Mouse (Mus musculus) midbrain, postnatal 0 days (tissue): ENCODE data around the gene Krtap28-13. TPM values are rescaled to one million over a fixed set of nuclear protein-coding genes. Genes with fewer than 3 reads are reported as not detected.

Experiments
- ATAC-seq: fragments of 200-750 bp; cut with Nextera tagmentation; 2 replicates; pipeline ENCODE4 v1.8.0; 2017; ENCODE audit warnings: moderate number of reproducible peaks, mild to moderate bottlenecking, moderate TSS enrichment, moderate library complexity; ENCODE audit not compliant: low FRiP score
- DNase-seq: peaks from one replicate; pipeline ENCODE4 v3.0.0-alpha.2; 2015; ENCODE audit warnings: low spot score
- H3K27ac ChIP-seq: fragments of 300-500 bp; sonication (generic); 2 replicates; pipeline ENCODE4 v1.5.1; 2014; ENCODE audit warnings: low read depth, mild to moderate bottlenecking, low read length, mixed read lengths
- H3K27me3 ChIP-seq: fragments of 300-500 bp; sonication (generic); 2 replicates; pipeline ENCODE4 v1.6.1; 2014; ENCODE audit warnings: low read length, control low read depth, mixed read lengths; ENCODE audit not compliant: insufficient read depth
- H3K36me3 ChIP-seq: fragments of 300-500 bp; sonication (generic); 2 replicates; pipeline ENCODE4 v1.6.1; 2014; ENCODE audit warnings: low read length, control low read depth, mixed read lengths; ENCODE audit not compliant: insufficient read depth
- H3K4me1 ChIP-seq: fragments of 300-500 bp; sonication (generic); 2 replicates; pipeline ENCODE4 v1.6.1; 2014; ENCODE audit warnings: mild to moderate bottlenecking, control low read depth, antibody characterized with exemption, low read length, mixed read lengths; ENCODE audit not compliant: insufficient read depth
- H3K4me2 ChIP-seq: fragments of 300-500 bp; sonication (generic); 2 replicates; pipeline ENCODE4 v1.6.1; 2014; ENCODE audit warnings: low read depth, mild to moderate bottlenecking, low read length, mixed read lengths; ENCODE audit not compliant: poor library complexity, severe bottlenecking
- H3K4me3 ChIP-seq: fragments of 300-500 bp; sonication (generic); 2 replicates; pipeline ENCODE4 v1.5.1; 2014; ENCODE audit warnings: low read depth, mild to moderate bottlenecking, low read length, moderate library complexity
- H3K9ac ChIP-seq: fragments of 300-500 bp; sonication (generic); replicated peaks from 2 replicates; pipeline ENCODE4 v1.6.1; 2014; ENCODE audit warnings: mild to moderate bottlenecking, low read length, moderate library complexity, mixed read lengths; ENCODE audit not compliant: poor library complexity, severe bottlenecking
- H3K9me3 ChIP-seq: fragments of 300-500 bp; sonication (generic); 2 replicates; pipeline ENCODE4 v1.6.1; 2016; ENCODE audit warnings: low read length, control low read depth
- CTCF ChIP-seq: IDR thresholded peaks from 2 replicates; pipeline ENCODE4 v1.5.1; 2016; ENCODE audit warnings: antibody characterized with exemption, mild to moderate bottlenecking
- WGBS: fragments of 180-500 bp; shearing (Covaris S2); extraction: QIAGEN DNeasy Blood & Tissue Kit; methylation state at CpG from one replicate; pipeline ENCODE4 v1.1.7; 2014; 5-methylcytosine and 5-hydroxymethylcytosine counted together
- polyA plus RNA-seq: library from polyadenylated mRNA; unstranded; fragments of >200 nt; fragmentation: Nextera tagmentation; extraction: Ambion mirVana; gene quantifications from 2 replicates; pipeline ENCODE4 v1.2.1, GENCODE M21; 2015
- total RNA-seq: library from RNA; depleted of rRNA; stranded (reverse); fragments of >200 nt; gene quantifications from 2 replicates; pipeline ENCODE4 v1.2.3, GENCODE M21; 2014; rRNA removed

Gene Krtap28-13
- total and polyA plus RNA-seq, 2 experiments from 2014 or later = not detected

DNA sequence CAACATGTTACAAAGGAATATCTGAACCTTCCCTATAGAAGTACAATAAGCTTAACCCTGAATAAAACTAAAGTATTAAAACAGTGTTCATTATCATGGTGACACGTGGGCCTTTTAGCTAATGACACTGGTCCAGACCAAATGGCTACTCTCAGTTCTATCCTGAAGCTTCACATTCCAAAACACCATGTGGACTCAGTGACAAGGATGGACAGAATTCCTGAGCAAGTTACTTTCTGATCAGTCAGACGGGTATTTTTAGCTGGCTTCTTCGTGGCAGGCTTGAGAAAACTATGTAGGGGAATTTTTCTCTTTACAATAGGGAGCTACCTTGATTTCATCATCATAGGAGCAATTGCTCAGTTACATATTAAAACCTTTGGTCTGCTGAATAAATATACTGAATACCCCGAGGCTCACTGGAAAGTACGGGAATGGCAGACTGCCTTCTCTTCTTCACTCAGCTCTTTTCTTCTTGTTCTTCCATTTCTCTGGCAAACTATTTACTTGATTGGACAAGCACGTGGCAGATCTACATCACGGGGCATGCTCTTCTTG lies 38.9 kb downstream of the Krtap28-13 start:
- no peak for TF ChIP-seq CTCF
- ATAC-seq (no peak), DNase-seq (no peak)
- no peak overlapping the region for H3K27ac ChIP-seq
- no peaks in the 10 kb centered on the region for H3K36me3 ChIP-seq
- H3K27me3 ChIP-seq = no peaks in the 10 kb centered on the region
- H3K4me2 ChIP-seq = no peak overlapping the region
- no peak overlapping the region for H3K4me3 ChIP-seq
- no peaks in the 10 kb centered on the region for H3K9me3 ChIP-seq
- no peaks in the 10 kb centered on the region for H3K4me1 ChIP-seq
- H3K9ac ChIP-seq = no peak overlapping the region
- 81% methylated on average over 7 of the region's 7 CpGs for WGBS

DNA sequence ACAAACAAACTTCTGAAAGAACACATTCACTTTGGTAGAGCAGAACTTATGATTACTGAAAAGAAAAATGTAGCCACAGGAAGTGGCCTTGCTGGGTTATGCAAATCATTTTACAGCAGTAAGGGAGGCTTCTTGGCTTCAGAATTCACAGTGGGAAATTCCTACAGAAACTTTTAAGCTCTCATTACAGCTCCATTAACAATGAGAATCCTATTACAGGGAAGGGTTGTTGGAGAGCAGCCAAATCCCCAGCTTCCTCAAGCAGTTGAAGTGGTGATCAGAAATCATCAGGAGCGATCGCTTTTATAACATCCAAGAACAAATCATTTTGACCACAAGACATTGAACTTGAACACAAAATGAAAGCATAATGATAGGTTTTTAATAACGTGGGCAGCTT lies 41.2 kb downstream of the Krtap28-13 start:
- DNase-seq = peak; percentile 76
- Histone ChIP-seq H3K9me3 (no peaks in the 10 kb centered on the region), H3K9ac (no peak overlapping the region), H3K4me2 (no peak overlapping the region), H3K27ac (no peak overlapping the region), H3K36me3 (no peaks in the 10 kb centered on the region), H3K4me3 (no peak overlapping the region), H3K27me3 (no peaks in the 10 kb centered on the region), H3K4me1 (no peaks in the 10 kb centered on the region)
- no peak for ATAC-seq
- no peak for TF ChIP-seq CTCF
- 39% methylated on average over 3 of the region's 3 CpGs for WGBS

DNA sequence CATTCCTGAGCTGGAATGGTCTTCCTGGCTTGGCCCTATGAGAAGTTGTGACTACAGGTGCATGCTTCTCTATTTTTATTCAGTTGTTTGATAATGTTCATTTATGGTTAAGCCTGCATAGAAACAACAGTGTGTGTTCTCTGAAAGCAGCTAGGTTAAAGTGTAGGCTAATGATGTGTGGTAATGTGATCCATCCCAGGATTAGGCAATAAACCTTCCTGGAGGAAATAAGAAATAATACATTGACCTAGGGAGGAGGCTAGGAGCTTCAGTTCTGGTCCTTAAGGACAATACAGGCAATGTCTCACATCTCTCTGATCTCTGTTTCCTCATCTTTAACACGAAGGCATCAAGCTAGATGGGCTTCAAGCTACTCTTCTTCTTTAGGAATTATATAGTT lies 44.7 kb downstream of the Krtap28-13 start:
- ATAC-seq = no peak
- WGBS = 64% methylated on average over 1 of the region's 1 CpGs
- Histone ChIP-seq H3K36me3 (no peaks in the 10 kb centered on the region), H3K9me3 (no peaks in the 10 kb centered on the region), H3K27ac (no peak overlapping the region), H3K27me3 (no peaks in the 10 kb centered on the region), H3K4me2 (no peak overlapping the region), H3K4me1 (no peaks in the 10 kb centered on the region), H3K9ac (no peak overlapping the region), H3K4me3 (no peak overlapping the region)
- TF ChIP-seq CTCF = no peak
- DNase-seq = no peak

DNA sequence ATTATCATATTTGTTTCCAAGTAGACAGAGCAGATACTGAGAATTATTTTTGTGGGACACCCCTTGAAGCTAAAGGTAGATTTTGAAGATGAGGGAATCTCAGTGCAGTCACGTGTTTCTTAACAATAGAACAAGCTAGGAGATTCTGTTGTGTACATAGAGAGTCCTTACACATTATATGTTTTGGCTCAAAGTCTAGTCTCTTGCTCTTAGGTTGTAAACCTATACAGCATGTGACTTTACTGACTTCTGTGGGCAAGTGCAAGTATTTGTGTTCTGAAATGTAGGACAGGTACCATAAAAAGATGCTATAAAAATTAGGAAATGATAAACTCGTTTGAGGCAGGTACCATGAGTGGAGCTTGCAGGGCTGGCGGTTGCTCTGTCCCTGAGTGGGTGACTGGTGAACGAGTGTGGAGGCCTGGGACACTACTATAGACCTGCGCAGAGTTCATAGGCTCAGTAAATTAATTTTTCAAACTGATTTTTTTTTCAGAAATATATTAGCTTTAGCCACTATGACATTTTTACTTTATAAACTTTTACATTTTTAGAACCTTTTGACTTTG lies 46.8 kb downstream of the Krtap28-13 start:
- no peak for ATAC-seq
- Histone ChIP-seq H3K36me3 (no peaks in the 10 kb centered on the region), H3K9me3 (no peaks in the 10 kb centered on the region), H3K9ac (no peak overlapping the region), H3K4me1 (no peaks in the 10 kb centered on the region), H3K27ac (no peak overlapping the region), H3K4me2 (no peak overlapping the region), H3K4me3 (no peak overlapping the region), H3K27me3 (no peaks in the 10 kb centered on the region)
- DNase-seq = no peak
- 80% methylated on average over 5 of the region's 5 CpGs for WGBS
- no peak for TF ChIP-seq CTCF

DNA sequence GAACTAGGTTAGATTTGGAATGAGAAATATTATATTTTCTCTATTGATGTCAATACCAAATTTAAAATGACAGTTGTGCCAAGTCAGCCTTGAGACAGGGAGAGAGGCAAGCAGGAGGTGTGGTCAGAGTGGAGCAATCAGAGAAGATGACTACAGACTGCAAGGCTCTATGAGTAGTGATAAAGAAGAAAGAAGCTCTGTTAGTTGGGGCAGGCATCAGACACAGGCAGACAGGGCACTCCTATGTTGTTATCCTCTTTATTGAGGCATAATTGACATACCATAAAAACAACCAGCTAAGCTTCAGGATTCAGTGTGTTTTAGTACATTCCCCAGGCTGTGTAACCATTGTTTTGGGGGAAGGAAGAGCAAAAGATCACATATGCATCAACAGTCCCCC lies 50.3 kb downstream of the Krtap28-13 start:
- no peaks in the 10 kb centered on the region for H3K27me3 ChIP-seq
- no peaks in the 10 kb centered on the region for H3K9me3 ChIP-seq
- H3K4me3 ChIP-seq = no peak overlapping the region
- no peak overlapping the region for H3K4me2 ChIP-seq
- H3K4me1 ChIP-seq = no peaks in the 10 kb centered on the region
- H3K9ac ChIP-seq = no peak overlapping the region
- ATAC-seq = no peak
- no peak for DNase-seq
- no peaks in the 10 kb centered on the region for H3K36me3 ChIP-seq
- H3K27ac ChIP-seq = no peak overlapping the region
- TF ChIP-seq CTCF = no peak

Other genes starting within 250 kb of the Krtap28-13 start
- gene Agfg1, start 221.4 kb upstream of the Krtap28-13 start, total RNA-seq = 101 and 107 TPM in 2 replicates
- 17.0 and 20.2 TPM in 2 replicates for gene Agfg1, start 221.4 kb upstream of the Krtap28-13 start, polyA plus RNA-seq
- gene A030005L19Rik, start 147.6 kb upstream of the Krtap28-13 start, total RNA-seq = 0.33 TPM in 1 of 2 replicates, not detected in the other
- 0.20 TPM in 1 of 2 replicates, not detected in the other for gene A030005L19Rik, start 147.6 kb upstream of the Krtap28-13 start, polyA plus RNA-seq
- 0.71 TPM in 1 of 2 replicates, not detected in the other for gene A030014E15Rik, start 136.0 kb upstream of the Krtap28-13 start, total RNA-seq
- gene A030014E15Rik, start 136.0 kb upstream of the Krtap28-13 start, polyA plus RNA-seq = not detected in 2 replicates
- not detected in 2 replicates for gene Gm6217, start 129.5 kb upstream of the Krtap28-13 start, total RNA-seq
- not detected in 2 replicates for gene Gm6217, start 129.5 kb upstream of the Krtap28-13 start, polyA plus RNA-seq
- not detected in 2 replicates for gene A030003K21Rik, start 117.5 kb upstream of the Krtap28-13 start, total RNA-seq
- gene A030003K21Rik, start 117.5 kb upstream of the Krtap28-13 start, polyA plus RNA-seq = not detected in 2 replicates
- gene Gm7544, start 104.9 kb upstream of the Krtap28-13 start, total RNA-seq = not detected in 2 replicates
- not detected in 2 replicates for gene Gm7544, start 104.9 kb upstream of the Krtap28-13 start, polyA plus RNA-seq
- gene Gm47955, start 100.6 kb upstream of the Krtap28-13 start, total RNA-seq = not detected in 2 replicates
- not detected in 2 replicates for gene Gm47955, start 100.6 kb upstream of the Krtap28-13 start, polyA plus RNA-seq
- not detected in 2 replicates for gene Gm47959, start 60.4 kb upstream of the Krtap28-13 start, total RNA-seq
- not detected in 2 replicates for gene Gm47959, start 60.4 kb upstream of the Krtap28-13 start, polyA plus RNA-seq
- 0.71 and 0.99 TPM in 2 replicates for gene Slc19a3, start 22.5 kb upstream of the Krtap28-13 start, total RNA-seq
- 0.83 and 0.90 TPM in 2 replicates for gene Slc19a3, start 22.5 kb upstream of the Krtap28-13 start, polyA plus RNA-seq
- not detected in 2 replicates for gene Krtap28-10, start 18.4 kb upstream of the Krtap28-13 start, total RNA-seq
- not detected in 2 replicates for gene Krtap28-10, start 18.4 kb upstream of the Krtap28-13 start, polyA plus RNA-seq
- gene Gm47969, start 16.0 kb upstream of the Krtap28-13 start, total RNA-seq = not detected in 2 replicates
- gene Gm47969, start 16.0 kb upstream of the Krtap28-13 start, polyA plus RNA-seq = not detected in 2 replicates
- not detected in 2 replicates for gene A030005K14Rik, start 1.6 kb upstream of the Krtap28-13 start, total RNA-seq
- gene A030005K14Rik, start 1.6 kb upstream of the Krtap28-13 start, polyA plus RNA-seq = not detected in 2 replicates
- gene Ccl20, start 55.8 kb downstream of the Krtap28-13 start, total RNA-seq = not detected in 2 replicates
- gene Ccl20, start 55.8 kb downstream of the Krtap28-13 start, polyA plus RNA-seq = not detected in 2 replicates
- 0.88 and 1.2 TPM in 2 replicates for gene Daw1, start 98.8 kb downstream of the Krtap28-13 start, total RNA-seq
- gene Daw1, start 98.8 kb downstream of the Krtap28-13 start, polyA plus RNA-seq = 1.7 and 1.9 TPM in 2 replicates